Mouse (Mus musculus) small intestine, adult 2 months (tissue): ENCODE results near the gene Gm17324. TPM values are rescaled to one million over a fixed set of nuclear protein-coding genes. Genes with fewer than 3 reads are reported as not detected.

ENCODE experiments used
- H3K27ac ChIP-seq: fragments of 200-500 bp; 2 replicates; pipeline ENCODE4 v1.5.1; 2012; ENCODE audit warnings: low read depth, low read length, control low read depth, inconsistent platforms; ENCODE audit not compliant: insufficient read depth
- H3K27me3 ChIP-seq: fragments of 200-500 bp; 2 replicates; pipeline ENCODE4 v1.6.1; 2012; ENCODE audit warnings: mild to moderate bottlenecking, moderate library complexity, low read length, inconsistent platforms; ENCODE audit not compliant: control insufficient read depth, insufficient read depth
- H3K36me3 ChIP-seq: fragments of 200-500 bp; 2 replicates; pipeline ENCODE4 v1.6.1; 2012; ENCODE audit warnings: mild to moderate bottlenecking, low read length, control low read depth, inconsistent platforms; ENCODE audit not compliant: control insufficient read depth, insufficient read depth
- H3K4me1 ChIP-seq: fragments of 200-500 bp; 2 replicates; pipeline ENCODE4 v1.6.1; 2012; ENCODE audit warnings: low read length, inconsistent platforms, mixed read lengths; ENCODE audit not compliant: control insufficient read depth, insufficient read depth, insufficient read length
- H3K4me3 ChIP-seq: fragments of 200-500 bp; 2 replicates; pipeline ENCODE4 v1.5.1; 2012; ENCODE audit warnings: low read depth, mild to moderate bottlenecking, control low read depth, inconsistent platforms, low read length, moderate library complexity
- CTCF ChIP-seq: fragments of 200-500 bp; IDR thresholded peaks from 2 replicates; pipeline ENCODE4 v1.5.1; 2012; ENCODE audit warnings: low read depth, mild to moderate bottlenecking, control low read depth, inconsistent platforms, low read length, moderate library complexity, mixed read lengths; ENCODE audit not compliant: insufficient replicate concordance, insufficient read length; ENCODE audit errors: extremely low read depth
- POLR2A ChIP-seq: fragments of 200-500 bp; IDR thresholded peaks from 2 replicates; pipeline ENCODE4 v1.6.1; 2012; ENCODE audit warnings: low read depth, mild to moderate bottlenecking, control low read depth, inconsistent platforms, low read length, moderate library complexity
- WGBS: fragments of 180-500 bp; shearing (Covaris S2); methylation state at CpG from one replicate; pipeline ENCODE4 v1.1.7; 2018; 5-methylcytosine and 5-hydroxymethylcytosine counted together
- polyA plus RNA-seq: library from polyadenylated mRNA; depleted of rRNA; stranded (reverse); fragments of >200 nt; gene quantifications from 2 replicates; pipeline ENCODE4 v1.2.3, GENCODE M21; 2012; rRNA removed

The Gm17324 gene
- polyA plus RNA-seq, 1 experiment: not detected

DNA sequence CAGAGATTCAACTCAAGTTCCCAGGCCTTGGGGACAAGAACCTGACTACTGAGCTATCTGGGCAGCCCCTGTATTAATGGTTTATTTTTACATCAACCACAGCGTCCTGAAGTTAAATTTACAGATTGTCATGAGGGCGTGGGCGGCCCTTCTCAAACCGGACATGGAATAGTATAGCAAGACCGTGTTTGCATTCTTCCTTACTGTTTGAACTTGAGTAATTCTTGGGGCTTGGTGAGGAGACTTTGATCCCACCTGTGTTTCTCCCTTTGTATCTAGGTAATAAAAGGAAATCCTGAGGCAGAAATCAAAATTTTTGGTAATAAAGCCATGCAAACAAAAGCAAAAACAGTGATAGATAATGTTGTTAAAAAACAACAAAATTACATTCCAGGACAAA, 48.0 kb downstream of the Gm17324 start:
- no peaks in the 10 kb centered on the region for H3K36me3 ChIP-seq
- peaks cover 10% of the 10 kb centered on the region for H3K4me1 ChIP-seq
- no peak overlapping the region for H3K27ac ChIP-seq
- H3K27me3 ChIP-seq: peaks cover 15% of the 10 kb centered on the region
- WGBS: 27% methylated on average over 5 of the region's 5 CpGs
- H3K4me3 ChIP-seq: no peak overlapping the region
- TF ChIP-seq POLR2A (no peak), CTCF (no peak)

Other genes with a start within 250 kb of the Gm17324 start
- 14.6 and 148 TPM in 2 replicates for gene Gsta1, start 218.1 kb downstream of the Gm17324 start, polyA plus RNA-seq
- gene Gm3776, start 191.7 kb downstream of the Gm17324 start, polyA plus RNA-seq: 0.90 and 11.6 TPM in 2 replicates
- 0.17 TPM in 1 of 2 replicates, not detected in the other for gene Gm10639, start 158.9 kb downstream of the Gm17324 start, polyA plus RNA-seq
- gene Omt2a, start 134.0 kb downstream of the Gm17324 start, polyA plus RNA-seq: not detected in 2 replicates
- not detected in 2 replicates for gene Omt2b, start 121.2 kb downstream of the Gm17324 start, polyA plus RNA-seq
- 0.71 TPM in 1 of 2 replicates, not detected in the other for gene Gsta2, start 93.0 kb downstream of the Gm17324 start, polyA plus RNA-seq
- gene Dppa5a, start 80.6 kb downstream of the Gm17324 start, polyA plus RNA-seq: not detected in 2 replicates
- gene Ooep, start 70.1 kb downstream of the Gm17324 start, polyA plus RNA-seq: 0.04 TPM in 1 of 2 replicates, not detected in the other
- gene Ddx43, start 53.0 kb downstream of the Gm17324 start, polyA plus RNA-seq: not detected in 2 replicates
- 0.46 and 0.86 TPM in 2 replicates for gene Cgas, start 5.5 kb downstream of the Gm17324 start, polyA plus RNA-seq
- 6.1 and 7.3 TPM in 2 replicates for gene Mto1, start 578 bp downstream of the Gm17324 start, polyA plus RNA-seq
- gene Eef1a1, start 40.4 kb upstream of the Gm17324 start, polyA plus RNA-seq: 1,017 and 1,625 TPM in 2 replicates
- 2.8 and 14.5 TPM in 2 replicates for gene Slc17a5, start 139.3 kb upstream of the Gm17324 start, polyA plus RNA-seq
- 0.08 and 0.25 TPM in 2 replicates for gene Cd109, start 166.8 kb upstream of the Gm17324 start, polyA plus RNA-seq